Mouse (Mus musculus) embryo, embryonic 10.5 days (tissue): ENCODE data around the gene Sema5a.

Experiments used
- DNase-seq: peaks from one replicate; pipeline ENCODE4 v3.0.0-alpha.2; 2015; ENCODE audit warnings: low spot score

The Sema5a gene

DNA sequence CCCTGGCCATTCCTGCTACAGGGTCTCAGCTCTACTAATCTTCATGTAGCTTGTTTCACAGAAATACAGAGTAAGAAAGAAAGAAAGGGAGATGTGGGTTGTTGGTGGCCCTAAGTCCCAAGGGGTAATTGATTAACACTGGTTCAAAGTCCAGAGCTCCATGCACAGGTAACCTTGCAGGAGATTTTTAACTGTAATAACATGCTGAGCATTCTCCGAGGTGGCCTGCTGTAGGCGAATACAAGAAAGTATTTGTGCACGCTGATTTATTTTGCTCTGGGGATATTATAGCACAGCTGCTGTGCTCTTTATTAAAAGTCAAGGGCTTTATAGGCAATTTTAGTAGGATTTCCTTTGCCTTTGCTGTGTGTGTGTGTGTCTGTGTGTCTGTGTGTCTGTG lies 393.3 kb downstream of the Sema5a start:
- DNase-seq: no peak

DNA sequence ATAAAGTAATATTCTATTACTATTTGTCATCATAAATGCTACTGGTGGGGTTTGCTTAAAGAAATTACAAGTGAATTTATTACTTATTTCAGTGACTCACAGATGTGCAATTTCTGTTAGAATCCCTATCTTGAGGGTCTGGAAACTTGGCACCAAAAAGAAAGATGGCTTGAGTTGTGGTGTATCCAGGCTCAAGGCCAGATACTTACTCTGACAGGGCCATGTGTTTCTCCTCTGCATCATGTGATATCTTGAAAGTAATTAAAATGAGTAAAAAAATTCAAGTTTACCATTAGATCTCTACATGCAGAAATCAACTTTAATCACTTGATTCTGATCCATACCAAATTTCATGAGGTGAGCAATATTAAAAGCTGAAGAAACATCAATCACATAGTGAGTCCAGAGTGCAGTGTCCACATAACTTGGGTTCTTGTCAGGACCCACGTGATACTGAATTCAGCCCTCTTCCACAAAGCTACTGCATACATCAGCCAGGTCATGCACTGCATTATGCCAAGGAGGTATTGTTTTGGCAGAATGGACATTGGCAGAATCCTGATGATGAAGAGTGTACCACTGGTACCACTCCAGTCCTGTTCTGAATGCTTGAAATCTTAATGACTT lies 402.6 kb downstream of the Sema5a start:
- DNase-seq: no peak

DNA sequence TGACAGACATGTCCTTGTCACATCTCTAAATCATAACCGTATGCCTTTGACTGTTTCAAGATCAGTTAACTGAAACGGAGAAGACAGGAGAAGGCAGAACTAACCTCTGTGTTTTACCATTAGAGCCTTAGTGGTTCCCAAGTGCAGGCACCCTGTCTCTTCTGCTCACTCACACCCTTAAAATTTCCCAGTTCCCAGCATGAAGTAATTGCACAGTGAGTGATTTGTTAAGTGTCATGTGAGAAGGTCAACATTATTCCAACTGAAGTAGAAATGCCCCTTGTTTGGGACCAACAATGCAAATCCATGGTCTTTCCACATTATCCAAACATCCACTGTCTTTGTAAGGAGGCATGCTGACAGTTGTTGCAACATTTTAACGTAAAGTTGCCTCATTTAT lies 409.4 kb downstream of the Sema5a start:
- DNase-seq: no peak

DNA sequence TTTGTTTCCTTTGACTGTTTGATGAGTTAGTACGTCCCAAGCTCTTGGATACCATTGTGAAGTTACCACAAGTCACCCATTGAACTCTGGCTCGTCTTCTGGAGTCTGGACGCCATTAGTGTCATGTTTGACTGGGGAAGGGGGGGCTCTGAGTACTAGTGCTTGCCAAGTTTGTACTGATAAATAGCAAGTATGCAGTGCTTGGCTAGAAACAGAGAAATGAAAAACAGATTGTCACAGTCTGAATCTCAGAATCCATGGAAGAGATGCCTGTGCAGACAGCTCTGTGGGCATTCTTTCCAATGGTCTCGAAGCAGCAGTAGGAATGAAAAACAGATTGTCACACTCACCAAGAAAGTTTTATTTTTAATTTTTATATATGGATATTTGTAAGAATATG lies 411.4 kb downstream of the Sema5a start:
- no peak for DNase-seq

DNA sequence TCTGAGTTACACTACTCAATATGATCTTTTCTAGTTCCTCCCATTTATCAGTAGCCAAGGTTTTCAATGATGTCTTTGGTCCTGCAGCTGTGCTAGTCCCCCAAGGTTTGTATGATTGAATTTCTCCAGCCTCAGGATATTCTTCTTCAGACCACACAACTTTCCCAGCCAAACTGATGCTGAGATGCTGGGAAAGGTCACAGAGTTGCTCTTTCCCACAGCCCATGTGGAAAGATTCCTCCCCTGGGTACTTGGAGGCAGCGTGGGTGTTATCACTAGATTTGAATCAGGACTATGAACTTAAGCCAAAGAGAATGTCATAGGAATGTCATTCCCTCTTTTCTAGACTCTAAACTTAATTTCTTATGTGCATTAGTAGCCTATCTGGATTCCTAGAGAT lies 431.8 kb downstream of the Sema5a start:
- DNase-seq: no peak

DNA sequence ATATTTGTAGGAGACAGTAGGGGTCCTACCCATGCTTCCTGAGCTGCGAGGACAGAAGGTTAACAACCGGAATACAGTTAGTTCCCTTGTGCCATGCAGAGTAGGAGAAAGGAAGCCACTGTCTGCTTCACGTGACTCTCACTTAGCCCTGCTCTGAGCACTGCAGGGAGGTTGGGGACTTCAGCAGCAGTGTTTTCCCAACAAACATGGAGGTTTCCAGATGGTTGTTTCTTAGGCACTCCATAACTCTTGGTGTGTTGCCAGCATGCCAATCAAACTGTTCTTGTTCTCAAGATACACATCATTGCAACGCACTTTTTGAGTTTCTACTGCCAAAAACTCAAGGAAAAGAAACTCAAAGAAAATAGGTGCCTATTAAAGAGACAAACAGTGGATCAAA lies 440.5 kb downstream of the Sema5a start:
- no peak for DNase-seq

DNA sequence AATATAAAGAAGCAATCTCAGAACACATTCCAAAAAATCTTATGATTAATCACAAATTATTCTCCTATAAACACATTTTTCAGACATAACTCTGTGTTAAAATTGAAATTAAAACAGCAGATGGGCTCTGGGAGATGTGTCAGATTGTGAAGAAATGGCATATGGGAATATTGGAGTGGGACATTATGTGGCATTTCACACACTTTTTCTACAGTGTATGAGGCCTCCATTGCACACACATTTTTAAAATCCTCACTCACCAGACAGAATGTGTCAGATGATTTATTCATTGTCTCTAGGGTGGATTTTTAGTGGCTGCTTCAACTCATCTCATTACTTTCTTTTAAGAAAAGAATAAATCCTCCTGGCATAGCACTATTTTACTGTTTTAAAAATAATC lies 446.4 kb downstream of the Sema5a start:
- no peak for DNase-seq

DNA sequence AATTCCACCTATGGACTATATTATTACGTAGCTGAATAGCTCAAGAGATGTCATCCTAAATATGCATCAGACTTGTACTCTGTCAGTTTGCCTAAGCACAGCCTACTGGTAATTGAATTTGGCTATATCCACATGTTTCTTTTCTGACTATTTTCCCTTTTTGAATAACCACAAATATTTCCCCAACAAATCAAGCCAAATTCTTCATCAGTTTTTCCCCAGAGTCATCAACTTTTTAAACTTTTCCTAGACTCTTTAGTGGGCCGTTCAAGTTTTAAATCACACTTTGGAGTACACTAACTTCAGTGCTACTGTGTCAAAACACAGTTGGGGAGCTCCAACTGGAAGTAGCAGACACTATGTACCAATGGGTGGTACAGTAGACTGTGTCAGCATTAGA lies 448.4 kb downstream of the Sema5a start:
- DNase-seq: no peak

DNA sequence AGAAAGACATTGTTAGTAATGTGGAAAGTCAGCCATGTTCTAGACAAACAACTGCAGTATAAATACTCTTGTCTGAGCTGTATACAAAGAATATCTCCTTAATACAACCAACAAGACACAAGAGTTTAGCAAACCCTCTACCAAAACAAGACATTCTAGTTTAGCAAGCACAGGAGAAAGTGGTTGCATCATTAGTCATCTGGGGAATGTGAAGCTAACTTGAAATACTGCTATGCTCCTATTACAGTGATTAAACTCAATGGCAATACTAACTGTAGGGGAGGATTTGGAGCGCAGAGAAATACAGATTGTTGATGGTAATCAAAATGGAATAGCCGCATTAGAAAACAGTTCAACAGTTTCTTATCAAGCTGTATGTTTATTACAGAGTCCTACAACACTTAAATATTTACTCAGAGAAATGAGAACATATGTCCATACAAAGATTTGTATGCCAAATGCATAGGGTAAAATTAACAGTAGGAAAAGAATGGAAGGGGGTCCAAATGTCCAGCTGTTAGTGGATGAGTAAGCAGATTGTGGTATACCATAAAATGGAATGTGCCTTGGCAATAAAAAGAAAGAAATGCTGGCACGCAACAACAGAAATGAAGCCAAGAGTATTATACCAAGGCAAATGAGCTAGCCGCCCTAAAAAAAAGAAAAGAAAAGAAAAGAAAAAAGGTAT lies 472.8 kb downstream of the Sema5a start:
- DNase-seq: no peak

DNA sequence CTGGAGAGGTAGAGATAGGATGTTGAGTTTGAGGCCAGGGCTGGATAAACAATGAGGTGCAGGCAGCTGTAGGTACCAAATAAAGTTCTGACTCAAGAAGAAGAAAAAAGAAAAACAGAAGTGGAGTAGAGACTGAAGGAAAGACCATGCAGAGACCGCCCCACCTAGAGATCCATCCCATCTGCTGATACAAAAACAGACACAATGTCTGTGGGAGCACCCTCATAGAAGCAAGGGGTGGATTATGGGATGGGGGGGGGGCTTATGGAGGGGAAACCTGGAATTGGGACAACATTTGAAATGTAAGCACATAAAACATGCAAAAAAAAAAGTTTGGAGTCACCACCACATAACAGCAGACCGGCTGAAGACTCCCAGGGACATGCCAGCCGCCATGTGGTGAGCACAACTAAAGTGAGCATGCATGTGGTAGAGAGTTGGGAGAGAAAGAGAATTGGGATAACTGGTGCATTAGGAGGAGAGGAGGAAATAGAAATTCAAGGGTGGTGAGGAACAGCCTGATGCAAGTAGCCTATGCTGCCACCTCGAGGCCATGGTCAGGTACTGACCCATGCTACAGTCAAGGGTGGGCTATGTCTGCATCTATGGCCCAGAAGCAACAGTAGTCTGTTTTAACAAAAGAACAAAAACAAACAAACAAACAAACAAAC lies 473.8 kb downstream of the Sema5a start:
- DNase-seq: peak; percentile 84

DNA sequence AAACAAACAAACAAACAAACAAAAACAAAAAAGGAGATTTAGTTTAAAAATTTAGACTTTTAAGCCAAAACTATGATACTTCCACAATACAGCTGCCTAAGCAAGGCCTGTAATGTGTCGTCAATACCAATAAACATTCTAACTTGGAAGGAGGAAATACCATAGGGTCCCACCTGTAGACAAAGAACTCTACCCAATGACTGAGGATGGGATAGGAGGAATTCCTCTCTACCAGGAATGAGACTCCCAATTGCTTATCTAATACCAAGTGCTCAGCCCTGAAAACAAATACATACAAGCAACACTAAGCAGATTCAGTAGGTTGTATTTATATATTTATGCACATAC lies 474.3 kb downstream of the Sema5a start:
- no peak for DNase-seq

DNA sequence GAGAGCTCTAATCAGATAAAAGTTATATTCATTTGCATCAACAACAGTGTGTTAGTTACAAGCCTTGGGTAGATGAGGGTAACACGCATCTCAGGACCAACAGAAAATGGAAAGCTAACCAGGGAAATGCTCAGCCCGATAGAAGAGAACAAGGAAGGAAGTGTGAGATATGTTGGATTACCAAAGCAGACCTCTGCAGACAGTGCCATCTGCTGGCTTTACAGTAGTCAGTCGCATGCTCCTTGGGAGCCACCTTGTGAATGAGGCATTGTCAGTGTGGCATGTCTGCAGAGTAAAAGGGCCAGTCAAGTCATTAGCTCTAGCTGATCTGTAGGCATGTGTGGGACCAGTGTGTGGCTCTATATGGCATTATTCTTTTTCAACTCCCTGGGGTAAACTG lies 486.2 kb downstream of the Sema5a start:
- DNase-seq: peak; percentile 64
